Mouse (Mus musculus) CH12.LX (cell line): ENCODE data around the gene Mlxip. TPM values are rescaled to one million over a fixed set of nuclear protein-coding genes. Genes with fewer than 3 reads are reported as not detected.

ENCODE experiments used
- DNase-seq: peaks from one replicate; pipeline ENCODE4 v3.0.0-alpha.2; 2013; ENCODE audit errors: extremely low read depth
- H3K27ac ChIP-seq: 2 replicates; pipeline ENCODE4 v1.5.1; 2012; ENCODE audit warnings: low read depth, mild to moderate bottlenecking, control low read depth, moderate library complexity; ENCODE audit not compliant: insufficient read depth
- H3K27me3 ChIP-seq: replicated peaks from 2 replicates; pipeline ENCODE3; 2012; ENCODE audit warnings: inconsistent platforms
- H3K36me3 ChIP-seq, 2 experiments: replicated peaks in 1 of 2; 2 replicates each; pipeline versions ENCODE3 to v1.6.1; 2012; ENCODE audit warnings: inconsistent platforms in 1 of 2, low read length in 1 of 2, mild to moderate bottlenecking in 1 of 2, mixed read lengths in 1 of 2, moderate library complexity in 1 of 2; ENCODE audit not compliant: control insufficient read depth in 1 of 2, insufficient read depth in 1 of 2
- H3K4me1 ChIP-seq, 2 experiments: 2 replicates each; pipeline ENCODE4 v1.6.1; 2012; ENCODE audit warnings: inconsistent platforms in 1 of 2, moderate library complexity in 1 of 2; ENCODE audit not compliant: insufficient read depth in 2 of 2, control insufficient read depth in 1 of 2
- H3K4me2 ChIP-seq: 2 replicates; pipeline ENCODE4 v1.6.1; 2012; ENCODE audit warnings: low read depth, mild to moderate bottlenecking, control low read depth; ENCODE audit not compliant: poor library complexity, insufficient read depth, severe bottlenecking
- H3K4me3 ChIP-seq, 3 experiments: fragments of 150-350 bp in 1 of 3; sonication (generic) in 1 of 3; replicated peaks in 1 of 3; 2 replicates each; pipeline versions ENCODE3 to v1.5.1; 2011 to 2012; ENCODE audit warnings: low read depth in 2 of 3, low read length in 2 of 3, mild to moderate bottlenecking in 2 of 3, moderate library complexity in 2 of 3, control low read depth in 1 of 3, improper control_type of control experiment in 1 of 3, inconsistent platforms in 1 of 3, mixed read lengths in 1 of 3; ENCODE audit not compliant: poor library complexity in 1 of 3
- H3K79me2 ChIP-seq: replicated peaks from 2 replicates; pipeline ENCODE4 v1.6.1; 2012; ENCODE audit warnings: mild to moderate bottlenecking, moderate library complexity; ENCODE audit not compliant: control insufficient read depth, poor library complexity, insufficient read depth, severe bottlenecking; ENCODE audit errors: extremely low read depth
- H3K9ac ChIP-seq: 2 replicates; pipeline ENCODE4 v1.6.1; 2012; ENCODE audit warnings: low read depth, mild to moderate bottlenecking, control low read depth, moderate library complexity; ENCODE audit not compliant: insufficient read depth
- H3K9me3 ChIP-seq: replicated peaks from 2 replicates; pipeline ENCODE3; 2012; ENCODE audit warnings: low read length, inconsistent platforms, mixed read lengths
- CTCF ChIP-seq, 2 experiments: IDR thresholded peaks in 1 of 2; conservative IDR thresholded peaks in 1 of 2; 2 replicates each; pipeline ENCODE4 v1.5.1; 2011 to 2012; ENCODE audit warnings: low read depth in 2 of 2, low read length in 2 of 2, improper control_type of control experiment in 1 of 2, inconsistent platforms in 1 of 2, mild to moderate bottlenecking in 1 of 2, moderate library complexity in 1 of 2
- ELF1 ChIP-seq: IDR thresholded peaks from 2 replicates; pipeline ENCODE4 v1.6.1; 2014; ENCODE audit warnings: low read depth, mild to moderate bottlenecking, inconsistent platforms, low read length, improper control_type of control experiment
- EP300 ChIP-seq: IDR thresholded peaks from 2 replicates; pipeline ENCODE4 v1.6.1; 2011; ENCODE audit warnings: low read length, improper control_type of control experiment
- ETS1 ChIP-seq: conservative IDR thresholded peaks from 2 replicates; pipeline ENCODE4 v1.6.1; 2012; ENCODE audit warnings: low read depth, mild to moderate bottlenecking, inconsistent platforms, low read length, improper control_type of control experiment, moderate library complexity
- GABPA ChIP-seq: IDR thresholded peaks from 2 replicates; pipeline ENCODE4 v1.6.1; 2012; ENCODE audit warnings: low read depth, low read length, improper control_type of control experiment, inconsistent platforms; ENCODE audit not compliant: insufficient replicate concordance
- HCFC1 ChIP-seq: IDR thresholded peaks from 2 replicates; pipeline ENCODE4 v1.6.1; 2012; ENCODE audit warnings: low read depth, mild to moderate bottlenecking, inconsistent platforms, low read length, improper control_type of control experiment
- IRF4 ChIP-seq: IDR thresholded peaks from 2 replicates; pipeline ENCODE4 v1.6.1; 2014; ENCODE audit warnings: low read depth, mild to moderate bottlenecking, inconsistent platforms, low read length, improper control_type of control experiment
- JUN ChIP-seq: IDR thresholded peaks from 2 replicates; pipeline ENCODE4 v1.6.1; 2011; ENCODE audit warnings: low read depth, mild to moderate bottlenecking, low read length, improper control_type of control experiment, moderate library complexity; ENCODE audit not compliant: insufficient read depth
- MAZ ChIP-seq: IDR thresholded peaks from 2 replicates; pipeline ENCODE4 v1.6.1; 2012; ENCODE audit warnings: low read depth, mild to moderate bottlenecking, inconsistent platforms, low read length, improper control_type of control experiment, moderate library complexity
- MEF2A ChIP-seq: IDR thresholded peaks from 2 replicates; pipeline ENCODE4 v1.6.1; 2014; ENCODE audit warnings: low read depth, mild to moderate bottlenecking, inconsistent platforms, low read length, improper control_type of control experiment, borderline replicate concordance
- MXI1 ChIP-seq: IDR thresholded peaks from 2 replicates; pipeline ENCODE4 v1.6.1; 2011; ENCODE audit warnings: mild to moderate bottlenecking, low read depth, low read length, improper control_type of control experiment
- POLR2A ChIP-seq: IDR thresholded peaks from 2 replicates; pipeline ENCODE4 v1.6.1; 2011; ENCODE audit warnings: low read depth, mild to moderate bottlenecking, improper control_type of control experiment, low read length
- SIN3A ChIP-seq: IDR thresholded peaks from 2 replicates; pipeline ENCODE4 v1.6.1; 2012; ENCODE audit warnings: low read length, improper control_type of control experiment, inconsistent platforms
- TCF12 ChIP-seq: IDR thresholded peaks from 2 replicates; pipeline ENCODE4 v1.6.1; 2014; ENCODE audit warnings: low read depth, mild to moderate bottlenecking, inconsistent platforms, low read length, improper control_type of control experiment
- USF2 ChIP-seq: conservative IDR thresholded peaks from 2 replicates; pipeline ENCODE4 v1.6.1; 2011; ENCODE audit warnings: low read depth, low read length, improper control_type of control experiment
- ZMIZ1 ChIP-seq: IDR thresholded peaks from 2 replicates; pipeline ENCODE4 v1.6.1; 2012; ENCODE audit warnings: low read depth, mild to moderate bottlenecking, inconsistent platforms, low read length, improper control_type of control experiment
- dilution Hi-C: fragments of 300-500 bp; cut with MboI; formaldehyde crosslinking; loops from 2 replicates; pipeline ENCODE4 v1.14.3; 2020; ENCODE audit warnings: low sequenced_read_pairs; ENCODE audit not compliant: extremely low pct_unique_long_range_greater_than_20kb, extremely low pct_ligation_motif_present
- in situ Hi-C: fragments of 300-500 bp; cut with MboI; formaldehyde crosslinking; loops from 3 replicates; pipeline ENCODE4 v1.14.3; 2019; ENCODE audit warnings: low sequenced_read_pairs, low pct_ligation_motif_present, low pct_unique_long_range_greater_than_20kb, mixed read lengths
- polyA plus RNA-seq: library from polyadenylated mRNA; unstranded; fragments of >175 nt; gene quantifications from 2 replicates; pipeline ENCODE4 v1.2.1, GENCODE M21; 2012; ENCODE audit warnings: low read depth; ENCODE audit not compliant: insufficient read length
- total RNA-seq, 2 experiments: library from RNA; depleted of rRNA; stranded (reverse); fragments of 300-350 nt in 1 of 2; fragments of >200 nt in 1 of 2; gene quantifications; 2 replicates each; pipeline ENCODE4 v1.2.3; 2012 to 2014

The Mlxip gene
- total and polyA plus RNA-seq, 3 experiments = 4.3 to 17.9 (median 7.4) TPM

DNA sequence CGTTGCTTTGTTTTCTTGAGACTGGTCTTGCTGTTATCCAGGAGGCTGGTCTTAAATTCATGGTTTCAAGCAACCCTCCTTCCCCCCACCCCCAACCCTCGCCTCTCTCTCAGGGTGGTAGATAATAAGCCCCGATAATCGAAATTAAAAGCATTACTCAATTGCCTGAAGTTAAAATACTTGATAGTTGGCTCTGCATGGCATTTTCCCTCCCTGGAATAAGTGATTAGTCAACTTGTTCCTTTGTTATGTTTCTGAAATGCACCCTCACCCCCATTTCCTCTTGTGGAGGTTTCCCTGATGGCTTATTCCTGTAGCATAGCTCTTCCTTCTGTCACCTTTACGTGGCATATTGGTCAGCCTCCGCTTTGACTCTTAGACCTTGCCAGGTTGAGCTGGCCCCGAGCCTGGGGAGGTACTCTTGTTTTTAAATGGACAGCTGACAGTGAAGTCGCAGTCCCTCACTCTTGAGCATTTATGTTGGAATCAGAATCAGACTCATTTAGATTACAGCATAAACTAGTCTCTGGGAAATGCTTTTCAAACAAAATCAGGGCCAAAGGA, 2.4 kb downstream of the Mlxip start:
- in situ Hi-C loops = no loop called here
- TF ChIP-seq ZMIZ1 (no peak), GABPA (no peak), POLR2A (no peak), EP300 (peak; percentile 22; the same call in 1 of the 2 replicates)
- TF ChIP-seq, all 38 proteins: peak for 1
- H3K4me2 ChIP-seq = peak overlapping the region; percentile 89
- peaks cover 0 to 10% of the 10 kb centered on the region in 2 experiments for H3K36me3 ChIP-seq
- H3K9me3 ChIP-seq = no peaks in the 10 kb centered on the region
- peaks cover 47% of the 10 kb centered on the region for H3K79me2 ChIP-seq
- dilution Hi-C loops = no loop called here
- H3K4me3 ChIP-seq = peak overlapping the region; percentile 88 to 95 (median 91)
- H3K4me1 ChIP-seq = peaks cover 4 to 39% of the 10 kb centered on the region in 2 experiments
- 0 out of 2 replicates have a peak overlapping the region, but pooled peaks have one; percentile 6 for H3K27ac ChIP-seq
- no peaks in the 10 kb centered on the region for H3K27me3 ChIP-seq
- peak overlapping the region; percentile 91 for H3K9ac ChIP-seq
- no peak for DNase-seq

DNA sequence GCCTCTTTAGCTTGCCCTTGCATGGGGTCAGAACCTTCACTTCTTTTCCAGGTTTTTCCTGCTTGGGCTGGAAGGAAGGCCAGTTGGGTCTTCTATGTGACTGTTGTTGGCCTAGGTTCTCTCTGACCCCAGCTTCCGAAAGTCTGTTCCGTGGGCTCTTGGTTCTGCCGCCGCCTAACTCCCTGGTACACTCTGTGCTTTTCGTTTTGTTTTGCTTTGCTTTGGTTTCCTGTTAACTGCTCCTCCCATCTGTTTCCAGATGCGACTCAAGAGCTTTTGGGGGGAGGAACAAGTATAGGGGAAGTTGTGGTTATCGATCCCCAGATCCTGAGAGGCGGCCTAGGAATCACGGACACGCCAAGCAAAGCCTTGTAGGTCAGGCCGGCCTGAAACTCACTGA, 3.2 kb downstream of the Mlxip start:
- Histone ChIP-seq H3K4me2 (peak overlapping the region; percentile 89), H3K27me3 (no peaks in the 10 kb centered on the region), H3K9ac (peak overlapping the region; percentile 91), H3K27ac (peak overlapping the region; percentile 49), H3K79me2 (peaks cover 49% of the 10 kb centered on the region), H3K9me3 (no peaks in the 10 kb centered on the region), H3K4me3 (peak overlapping the region; percentile 21 to 95 (median 91)), H3K4me1 (peaks cover 4 to 35% of the 10 kb centered on the region in 2 experiments)
- in situ Hi-C loops = no loop called here
- peak; percentile 34 for DNase-seq
- dilution Hi-C loops = no loop called here
- TF ChIP-seq IRF4 = peak; percentile 56
- peak; percentile 8; the same call in 1 of the 2 replicates for TF ChIP-seq ETS1
- TF ChIP-seq ELF1 = no peak
- TF ChIP-seq MXI1 = peak; percentile 25; the same call in 1 of the 2 replicates
- no peak for TF ChIP-seq JUN
- peak; percentile 76; the same call in 1 of the 2 replicates for TF ChIP-seq SIN3A
- TF ChIP-seq TCF12 = no peak
- TF ChIP-seq HCFC1 = no peak
- TF ChIP-seq USF2 = no peak
- TF ChIP-seq MEF2A = no peak
- no peak for TF ChIP-seq CTCF (conservative IDR thresholded peaks at IDR 0.05 in 1 of 2, IDR thresholded peaks at IDR 0.05 in 1 of 2; ENCODE audit: low read depth in 2 of 2, low read length in 2 of 2)
- no peak for TF ChIP-seq MAZ
- TF ChIP-seq, all 38 proteins: peak for 4
- H3K36me3 ChIP-seq = peaks cover 0 to 18% of the 10 kb centered on the region in 2 experiments
